Mouse (Mus musculus) gastrocnemius, adult 8-10 months (tissue): ENCODE data around the gene Gdf7. TPM values are rescaled to one million over a fixed set of nuclear protein-coding genes. Genes with fewer than 3 reads are reported as not detected.

Experiments used
- DNase-seq, 2 experiments: peaks; one replicate each; pipeline ENCODE4 v3.0.0; 2022; ENCODE audit warnings: low spot score in 2 of 2
- total RNA-seq, 4 experiments: library from RNA; stranded (reverse); gene quantifications; 2 replicates each; pipeline ENCODE4 v1.2.4; 2022

Gdf7 gene
- total RNA-seq: not detected

GRCm38 (mm10) chr12:8301841-8302431 is at the start of gene Gdf7:
Gene Gdf7, minus strand, starts transcription at chr12:8301954.
- no peak for DNase-seq

DNA sequence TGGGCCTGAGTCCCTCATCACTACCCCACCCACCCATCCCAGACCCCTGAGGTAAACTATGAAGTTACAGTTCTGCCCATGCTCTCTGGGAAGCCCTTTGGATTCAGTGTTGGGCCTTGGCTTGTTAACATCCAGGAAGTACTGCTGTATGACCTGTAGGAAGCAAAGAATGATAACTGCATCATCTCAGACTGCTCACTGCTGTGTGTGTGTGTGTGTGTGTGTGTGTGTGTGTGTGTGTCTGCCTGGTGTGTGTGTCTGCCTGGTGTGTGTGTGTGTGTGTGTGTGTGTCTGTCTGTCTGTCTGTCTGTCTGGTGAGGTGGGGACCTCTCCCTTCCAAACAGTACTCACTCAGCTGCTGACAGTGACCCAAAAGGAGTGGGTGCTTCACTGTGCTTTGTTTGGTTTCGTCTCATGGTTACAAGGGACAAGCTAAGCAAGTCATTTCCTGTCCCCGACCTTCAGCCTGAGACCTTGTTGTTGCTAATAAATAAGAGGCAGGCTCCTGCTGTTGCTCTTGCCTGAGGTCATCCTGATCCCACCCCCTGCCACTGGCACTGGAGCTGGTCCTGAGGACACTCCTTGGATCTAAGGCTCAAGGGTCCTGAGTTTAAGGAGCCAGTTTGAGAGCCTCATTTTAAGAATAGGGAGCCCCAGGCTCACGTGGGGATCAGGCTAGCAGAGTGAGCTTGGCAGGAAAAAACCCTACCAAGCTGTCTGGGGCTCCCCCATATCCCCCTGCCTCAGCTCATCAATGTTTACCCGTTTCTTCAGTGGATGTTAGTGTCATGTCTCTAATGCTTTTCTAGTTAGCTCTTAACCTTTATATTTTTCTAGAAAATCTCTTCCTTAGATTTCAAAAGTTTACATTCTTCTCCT is 49.5 kb upstream of the Gdf7 start:
- peak in 1 of 2 experiments; percentile 21 for DNase-seq

- DNase-seq: no peak
These were observed 47.2 kb upstream of the Gdf7 start for GRCm38 (mm10) chr12:8348733-8349513.

GRCm38 (mm10) chr12:8347746-8348462 is 46.1 kb upstream of the Gdf7 start:
- DNase-seq: no peak

GRCm38 (mm10) chr12:8345539-8345938 is 43.8 kb upstream of the Gdf7 start:
- DNase-seq: no peak

- peak in 1 of 2 experiments; percentile 35 for DNase-seq
These were observed 43.1 kb upstream of the Gdf7 start for GRCm38 (mm10) chr12:8344897-8345296.

GRCm38 (mm10) chr12:8343381-8343780 is 41.6 kb upstream of the Gdf7 start:
- DNase-seq: no peak

DNA sequence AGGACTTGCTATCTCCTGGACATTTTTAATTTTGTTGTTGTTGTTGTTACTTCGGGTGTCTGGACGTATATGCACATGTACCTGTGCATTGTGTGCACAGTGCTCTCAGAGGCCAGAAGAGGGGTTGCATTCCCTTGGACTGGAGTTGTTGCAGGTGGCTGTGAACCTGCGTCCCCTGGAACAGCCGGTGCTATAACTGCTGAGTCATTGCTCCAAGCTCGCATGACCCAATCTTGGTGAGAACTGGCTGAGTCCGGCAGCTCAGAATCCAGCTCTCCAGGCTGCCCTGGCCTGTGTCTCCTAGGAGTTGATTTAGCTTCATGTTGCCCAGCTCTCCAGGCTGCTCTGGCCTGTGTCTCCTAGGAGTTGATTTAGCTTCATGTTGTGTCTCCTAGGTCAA is 39.3 kb upstream of the Gdf7 start:
- DNase-seq: no peak

- no peak for DNase-seq
These were observed 38.0 kb upstream of the Gdf7 start for GRCm38 (mm10) chr12:8339591-8340319.

DNA sequence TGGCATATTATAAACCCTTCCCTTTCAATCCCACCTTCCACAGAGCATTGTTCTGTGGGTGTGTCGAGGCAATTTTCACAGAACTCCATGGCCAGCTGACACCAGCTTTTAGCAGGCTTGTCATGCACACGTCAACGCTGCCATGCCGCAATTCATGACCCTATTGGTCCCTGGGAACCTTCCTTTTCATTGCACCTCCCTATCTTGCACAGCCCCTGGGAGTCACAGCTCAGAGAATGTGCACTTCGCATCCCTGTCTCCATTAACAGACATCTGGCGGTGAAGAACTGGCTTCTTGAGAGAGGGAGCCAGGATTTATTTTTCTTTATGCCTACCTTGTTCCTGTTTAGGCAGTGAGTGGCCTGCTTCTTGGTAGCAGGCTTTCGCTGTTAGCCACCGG is 37.2 kb upstream of the Gdf7 start:
- no peak for DNase-seq

DNA sequence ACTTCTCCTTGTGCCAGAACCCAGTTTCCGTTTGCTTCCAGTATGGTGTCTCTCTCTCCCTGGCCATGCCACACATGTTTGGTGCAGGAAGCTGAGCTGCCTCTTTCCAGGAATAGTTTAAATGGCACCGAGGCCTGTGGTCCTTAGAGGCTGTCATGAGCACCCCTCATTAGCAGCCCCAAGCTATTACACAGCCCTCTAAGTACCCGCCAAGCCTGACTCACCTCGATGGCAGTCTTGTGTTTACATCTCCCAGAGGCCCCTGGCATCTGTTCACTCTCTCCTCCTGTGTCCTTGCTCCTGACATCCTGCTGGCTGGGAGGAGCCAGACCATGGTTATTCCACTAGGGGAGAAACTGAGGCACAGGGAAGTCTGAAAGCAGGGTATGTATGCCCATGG is 36.7 kb upstream of the Gdf7 start:
- DNase-seq: no peak

DNA sequence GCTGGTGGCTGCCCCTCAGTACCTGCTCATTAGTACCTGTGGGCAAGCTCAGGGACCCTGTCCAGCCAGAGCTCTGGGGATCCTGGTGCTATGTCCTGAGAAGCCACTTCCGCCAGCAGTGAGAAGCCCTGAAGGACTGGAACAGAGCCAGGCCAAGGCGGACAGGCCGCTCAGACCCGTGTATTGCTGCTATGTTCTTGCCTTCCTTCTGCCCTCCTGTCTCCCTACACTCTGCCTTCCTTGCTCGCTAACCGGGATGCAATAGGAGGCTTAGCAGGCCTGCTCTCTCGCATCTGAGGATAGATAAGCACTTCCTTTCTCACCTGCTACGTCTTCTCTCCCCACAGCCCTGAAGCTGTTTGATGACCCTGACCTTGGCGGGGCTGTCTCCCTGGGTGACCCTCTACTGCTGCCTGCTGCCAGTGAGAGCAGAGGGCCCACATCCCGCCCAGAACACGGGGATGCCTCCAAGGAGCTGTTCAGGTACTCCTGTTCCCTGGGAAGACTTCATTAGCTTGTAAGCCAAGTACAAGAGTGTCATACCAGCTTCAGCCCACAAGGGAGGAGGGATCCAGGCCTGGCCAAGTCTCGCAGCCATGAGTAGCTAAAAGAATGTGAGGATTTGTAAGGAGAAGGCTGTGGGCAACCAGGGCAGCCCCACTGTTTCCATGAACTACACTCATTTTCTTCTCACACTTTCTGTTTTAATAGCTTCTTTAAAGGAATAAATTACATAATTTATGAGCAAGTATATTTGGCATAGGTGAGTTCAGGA is 35.7 kb upstream of the Gdf7 start:
- DNase-seq: no peak

DNA sequence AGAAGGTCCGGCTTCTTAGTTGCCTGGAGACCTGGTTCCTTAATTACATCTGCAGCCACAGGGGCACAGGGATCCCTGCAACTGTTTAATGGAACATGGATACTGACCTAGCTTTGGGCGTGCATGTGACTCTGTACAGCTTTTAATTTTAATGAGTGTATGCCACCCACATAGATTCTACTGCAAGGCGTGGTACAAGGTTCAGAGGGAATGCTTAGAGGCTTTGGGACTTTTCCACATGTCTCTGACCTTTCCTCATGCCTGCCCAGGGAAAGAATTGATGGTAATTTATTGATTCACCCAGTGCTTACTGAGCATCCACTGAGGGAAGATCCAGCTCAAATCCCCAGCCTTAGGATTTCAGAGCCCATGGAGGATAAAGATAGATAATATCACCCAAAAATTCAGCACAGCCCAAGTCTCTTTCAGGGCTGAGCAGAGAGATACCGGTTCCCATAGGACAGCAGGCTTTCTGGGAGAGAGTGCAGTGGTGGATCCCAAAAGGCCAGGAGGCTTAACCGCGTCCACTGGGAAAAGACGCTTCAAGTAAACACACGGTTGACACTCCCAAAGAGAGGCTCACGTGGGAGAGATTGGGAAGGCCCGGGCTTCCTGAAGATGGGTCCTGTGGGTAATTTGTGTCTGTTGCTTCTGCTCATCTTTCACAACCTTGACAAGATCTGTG is 35.0 kb upstream of the Gdf7 start:
- no peak for DNase-seq

- DNase-seq: no peak
These were observed 33.7 kb upstream of the Gdf7 start for GRCm38 (mm10) chr12:8335503-8335902.

GRCm38 (mm10) chr12:8334261-8334660 is 32.5 kb upstream of the Gdf7 start:
- peak; percentile 37 to 65 for DNase-seq

DNA sequence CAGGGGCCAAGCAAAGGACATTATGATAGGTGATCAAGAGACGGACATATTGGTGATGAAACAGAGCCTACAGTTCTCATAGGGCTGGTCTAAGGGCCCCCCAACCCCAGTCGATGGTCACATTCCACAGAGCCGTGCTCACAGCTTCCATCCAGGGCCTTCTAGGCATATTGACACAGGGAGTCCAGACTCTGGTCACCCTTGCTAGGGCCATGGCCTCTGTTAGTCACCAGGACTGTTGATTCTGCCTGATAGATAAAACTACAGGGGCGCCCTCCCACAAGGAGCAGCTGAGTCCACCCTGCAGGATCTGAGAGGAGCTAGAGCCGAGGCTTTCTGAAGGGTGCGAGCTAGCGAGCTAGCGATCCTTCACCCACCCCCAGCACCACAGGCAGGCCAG is 31.9 kb upstream of the Gdf7 start:
- no peak for DNase-seq

- no peak for DNase-seq
These were observed 30.4 kb upstream of the Gdf7 start for GRCm38 (mm10) chr12:8332174-8332542.

DNA sequence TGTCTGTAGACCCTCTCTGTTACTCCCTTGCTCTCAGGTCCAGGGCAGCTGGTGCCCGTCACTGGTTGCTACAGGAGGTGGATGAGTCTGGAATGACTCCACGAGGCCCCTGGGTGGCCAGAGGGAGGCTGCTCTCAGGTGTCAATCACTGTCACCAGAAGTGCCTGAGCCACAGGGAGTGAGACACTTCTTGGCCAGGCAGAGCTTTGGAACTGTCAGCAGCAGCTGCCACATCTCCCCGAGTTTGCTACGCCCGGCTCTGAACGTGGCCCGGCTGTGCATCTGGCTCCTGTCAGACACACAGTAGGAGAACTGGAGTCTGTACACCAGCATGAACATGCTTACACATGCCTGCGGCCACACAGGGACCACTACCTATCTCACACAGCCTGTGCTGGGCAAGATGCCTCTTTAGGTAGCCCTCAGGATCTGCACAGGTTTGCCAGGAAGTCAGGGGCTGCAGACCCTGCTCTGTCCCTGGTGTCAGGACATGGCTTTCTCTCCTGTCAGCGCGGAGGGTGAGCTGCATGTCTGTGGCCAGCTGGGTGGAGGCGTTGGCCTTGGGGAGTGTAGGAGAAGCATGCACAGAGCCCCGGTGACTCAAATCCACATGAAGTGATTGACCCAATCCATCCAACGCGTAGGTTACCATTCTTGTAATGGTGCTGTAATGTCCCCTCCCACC is 29.9 kb upstream of the Gdf7 start:
- peak; percentile 41 to 63 for DNase-seq

DNA sequence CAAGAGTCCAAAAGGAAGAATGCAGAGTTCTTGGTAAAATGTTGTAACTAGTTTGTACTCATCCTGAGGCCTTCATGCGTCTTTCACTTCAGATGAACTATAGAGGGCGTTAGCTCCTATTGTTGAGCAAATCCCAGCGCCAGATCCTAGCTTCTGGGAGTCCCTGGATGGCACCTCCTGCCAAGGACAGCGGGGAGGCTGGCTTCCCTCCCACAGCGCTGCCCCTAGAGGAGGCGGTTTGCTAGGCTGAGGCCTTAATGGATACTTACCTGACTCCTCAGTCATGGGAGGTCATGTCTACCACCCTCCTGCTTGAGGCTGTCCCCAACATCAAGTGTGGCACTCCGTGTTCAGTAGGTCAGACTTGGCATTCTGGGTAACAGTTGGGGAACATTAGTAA is 27.5 kb upstream of the Gdf7 start:
- DNase-seq: no peak
